Comparison of ENCODE assay signal across 9 mouse cellular contexts in genomic region chr8:47345085-47345771, GRCm38 (mm10).
A peak's percentile ranks its signal among the peaks of the same experiment; 100 is the strongest.
DNase-seq lines count a peak whose midpoint lies in the region; ATAC-seq lines count a peak whose summit lies in the region.
"Had no signal": no experiment of that assay in that cellular context is flagged by ENCODE, and none has a peak within 500 bp of the region (broad histone marks: within the 10 kb centered on the region; RNA-seq: fewer than 3 reads in every experiment).

No protein-coding gene starts in this region.

- H3K4me3 ChIP-seq in embryonic facial prominence, embryonic 13.5 days = no peak overlapping the region
- no peak overlapping the region for H3K4me3 ChIP-seq in hindbrain, embryonic 11.5 days (ENCODE audit: low read depth, low read length)
- H3K4me3 ChIP-seq in neural tube, embryonic 12.5 days = no peak overlapping the region
- no peak overlapping the region for H3K4me3 ChIP-seq in liver, embryonic 12.5 days
- H3K4me3 ChIP-seq: erythroblast, embryonic 14.5 days had no signal

- no peak for ATAC-seq in embryonic facial prominence, embryonic 13.5 days (ENCODE audit: insufficient number of reproducible peaks, insufficient read depth, low FRiP score, low TSS enrichment, low read depth)
- ATAC-seq in hindbrain, embryonic 11.5 days (ENCODE audit: low FRiP score) = peak; percentile 46; the same call in 1 of the 2 replicates
- ATAC-seq in neural tube, embryonic 12.5 days (ENCODE audit: low FRiP score, low read depth) = no peak
- ATAC-seq in liver, embryonic 12.5 days = no peak

- DNase-seq in kidney, adult 18-20 months = peak; percentile 33
- no peak for DNase-seq in kidney, postnatal 10 days
- peak; percentile 39 for DNase-seq in hindbrain, embryonic 11.5 days (ENCODE audit: low spot score)
- DNase-seq in adrenal gland, adult 2 months = no peak
- DNase-seq: thymus, adult 18-20 months had no signal

- WGBS in embryonic facial prominence, embryonic 13.5 days = 15% methylated on average over 15 of the region's 15 CpGs
- WGBS in hindbrain, embryonic 11.5 days = 20% methylated on average over 15 of the region's 15 CpGs
- WGBS in neural tube, embryonic 12.5 days = 23% methylated on average over 15 of the region's 15 CpGs
- 64% methylated on average over 15 of the region's 15 CpGs for WGBS in liver, embryonic 12.5 days (ENCODE audit: insufficient replicate concordance)

- no peaks in the 10 kb centered on the region for H3K27me3 ChIP-seq in embryonic facial prominence, embryonic 13.5 days
- peaks cover 6% of the 10 kb centered on the region for H3K27me3 ChIP-seq in hindbrain, embryonic 11.5 days (ENCODE audit: control insufficient read depth, insufficient read depth, low read length)
- peaks cover 28% of the 10 kb centered on the region for H3K27me3 ChIP-seq in neural tube, embryonic 12.5 days (replicated peaks)
- no peaks in the 10 kb centered on the region for H3K27me3 ChIP-seq in liver, embryonic 12.5 days (replicated peaks)

- H3K9ac ChIP-seq in embryonic facial prominence, embryonic 13.5 days = no peak overlapping the region
- H3K9ac ChIP-seq in hindbrain, embryonic 11.5 days (ENCODE audit: low read depth, low read length) = no peak overlapping the region
- H3K9ac ChIP-seq in neural tube, embryonic 12.5 days = no peak overlapping the region
- no peak overlapping the region for H3K9ac ChIP-seq in liver, embryonic 12.5 days

- H3K36me3 ChIP-seq in embryonic facial prominence, embryonic 13.5 days = no peaks in the 10 kb centered on the region
- H3K36me3 ChIP-seq in hindbrain, embryonic 11.5 days (ENCODE audit: control insufficient read depth, insufficient read depth, low read length) = no peaks in the 10 kb centered on the region
- no peaks in the 10 kb centered on the region for H3K36me3 ChIP-seq in neural tube, embryonic 12.5 days
- no peaks in the 10 kb centered on the region for H3K36me3 ChIP-seq in liver, embryonic 12.5 days

- H3K9me3 ChIP-seq in embryonic facial prominence, embryonic 13.5 days = no peaks in the 10 kb centered on the region
- H3K9me3 ChIP-seq in hindbrain, embryonic 11.5 days (ENCODE audit: control insufficient read depth, low read length) = no peaks in the 10 kb centered on the region
- H3K9me3 ChIP-seq in neural tube, embryonic 12.5 days = no peaks in the 10 kb centered on the region
- no peaks in the 10 kb centered on the region for H3K9me3 ChIP-seq in liver, embryonic 12.5 days (replicated peaks)

- H3K4me2 ChIP-seq in embryonic facial prominence, embryonic 13.5 days = peak overlapping the region; percentile 14; the same call in 1 of the 2 replicates
- peak overlapping the region; percentile 9; the same call in 1 of the 2 replicates for H3K4me2 ChIP-seq in hindbrain, embryonic 11.5 days (replicated peaks; ENCODE audit: low read depth, low read length)
- H3K4me2 ChIP-seq in neural tube, embryonic 12.5 days (replicated peaks) = peak overlapping the region; percentile 34
- no peak overlapping the region for H3K4me2 ChIP-seq in liver, embryonic 12.5 days

- no peak overlapping the region for H3K27ac ChIP-seq in embryonic facial prominence, embryonic 13.5 days
- no peak overlapping the region for H3K27ac ChIP-seq in hindbrain, embryonic 11.5 days (ENCODE audit: low read depth, low read length)
- no peak overlapping the region for H3K27ac ChIP-seq in neural tube, embryonic 12.5 days
- H3K27ac ChIP-seq in liver, embryonic 12.5 days = no peak overlapping the region

- H3K4me1 ChIP-seq in embryonic facial prominence, embryonic 13.5 days = peaks cover 67% of the 10 kb centered on the region
- 0 out of 2 replicates have a peak, but pooled peaks cover 2% of the 10 kb centered on the region for H3K4me1 ChIP-seq in hindbrain, embryonic 11.5 days (replicated peaks; ENCODE audit: control insufficient read depth, insufficient read depth, low read length)
- H3K4me1 ChIP-seq in neural tube, embryonic 12.5 days = peaks cover 14% of the 10 kb centered on the region
- H3K4me1 ChIP-seq in liver, embryonic 12.5 days = no peaks in the 10 kb centered on the region

Comparison
In these comparisons a context has a peak if more than half of its experiments do, and no peak if none do; other contexts are left out.
1. DNase-seq: peak in kidney, adult 18-20 months (single experiment) and hindbrain, embryonic 11.5 days (single experiment); none in kidney, postnatal 10 days (single experiment) and adrenal gland, adult 2 months (single experiment).